Mouse (Mus musculus): ENCODE measurements around the gene Slc39a10. TPM values are rescaled to one million over a fixed set of nuclear protein-coding genes. Genes with fewer than 3 reads are reported as not detected.

Slc39a10 gene
- total and polyA plus RNA-seq, 3 experiments = 14.9 to 17.7 TPM; not detected in 1

DNA sequence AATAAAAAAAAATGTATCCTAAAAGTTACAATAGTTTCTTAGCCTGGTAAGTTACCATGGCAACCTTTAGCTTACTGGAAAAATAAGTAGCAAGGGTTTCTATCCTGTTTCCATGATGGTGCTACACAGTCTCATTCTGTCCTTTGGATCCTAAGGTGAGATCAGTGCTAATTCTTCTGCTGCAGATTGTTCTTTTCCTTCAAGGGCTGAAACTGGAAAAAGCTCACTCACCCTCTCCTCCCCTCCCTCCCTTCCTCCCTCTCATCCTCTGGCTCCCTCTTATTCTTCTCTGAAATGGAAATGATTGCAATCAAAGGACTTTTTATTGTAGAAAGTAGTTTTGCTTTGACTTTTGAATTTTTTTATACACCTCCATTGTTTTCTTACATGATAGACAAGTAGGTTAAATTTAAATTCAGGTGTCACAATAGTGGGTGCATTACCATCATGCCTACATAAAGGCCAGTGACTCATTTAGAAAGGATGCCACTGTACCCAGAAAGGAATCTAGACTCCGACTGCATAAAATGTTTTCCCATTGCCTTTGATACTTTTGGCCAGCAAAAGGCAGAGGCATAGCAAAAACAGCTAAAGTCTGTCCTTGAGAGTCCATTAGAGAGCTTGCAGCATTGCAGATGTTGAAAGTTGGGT lies 20.0 kb upstream of the Slc39a10 start:
- no peak overlapping the region for H3K4me3 ChIP-seq (ENCODE audit: control insufficient read depth in 1 of 2, insufficient read depth in 1 of 2, low read depth in 2 of 2, low read length in 2 of 2)
- H3K79me2 ChIP-seq (ENCODE audit: control insufficient read depth, insufficient read depth, low read length, poor library complexity) = no peaks in the 10 kb centered on the region
- no peak overlapping the region for H3K9ac ChIP-seq (ENCODE audit: control insufficient read depth, low read depth, low read length, poor library complexity, severe bottlenecking)
- no peaks in the 10 kb centered on the region for H3K27me3 ChIP-seq (ENCODE audit: control insufficient read depth in 1 of 2, insufficient read depth in 2 of 2, low read length in 2 of 2)
- H3K27ac ChIP-seq (ENCODE audit: control insufficient read depth, low read depth, low read length) = no peak overlapping the region
- H3K9me3 ChIP-seq (replicated peaks; ENCODE audit: insufficient read depth, low read length) = no peaks in the 10 kb centered on the region
- no peaks in the 10 kb centered on the region for H3K36me3 ChIP-seq (ENCODE audit: control insufficient read depth in 1 of 2, insufficient read depth in 2 of 2, low read length in 2 of 2)
- no peak for DNase-seq (ENCODE audit: low read depth, low spot score)
- H3K4me1 ChIP-seq (ENCODE audit: control insufficient read depth in 1 of 2, insufficient read depth in 2 of 2, low read length in 2 of 2) = no peaks in the 10 kb centered on the region
- TF ChIP-seq USF2 (IDR thresholded peaks at IDR 0.05; ENCODE audit: borderline replicate concordance in 1 of 2, insufficient read depth in 1 of 2, low read depth in 1 of 2, low read length in 2 of 2) = no peak
- no peak for TF ChIP-seq SIN3A (IDR thresholded peaks at IDR 0.05; ENCODE audit: low read length)
- TF ChIP-seq CHD1 (IDR thresholded peaks at IDR 0.05; ENCODE audit: low read depth, low read length) = no peak
- no peak for TF ChIP-seq GABPA (IDR thresholded peaks at IDR 0.05; ENCODE audit: low read depth, low read length)
- TF ChIP-seq MAZ (IDR thresholded peaks at IDR 0.05; ENCODE audit: low read depth, low read length) = no peak

DNA sequence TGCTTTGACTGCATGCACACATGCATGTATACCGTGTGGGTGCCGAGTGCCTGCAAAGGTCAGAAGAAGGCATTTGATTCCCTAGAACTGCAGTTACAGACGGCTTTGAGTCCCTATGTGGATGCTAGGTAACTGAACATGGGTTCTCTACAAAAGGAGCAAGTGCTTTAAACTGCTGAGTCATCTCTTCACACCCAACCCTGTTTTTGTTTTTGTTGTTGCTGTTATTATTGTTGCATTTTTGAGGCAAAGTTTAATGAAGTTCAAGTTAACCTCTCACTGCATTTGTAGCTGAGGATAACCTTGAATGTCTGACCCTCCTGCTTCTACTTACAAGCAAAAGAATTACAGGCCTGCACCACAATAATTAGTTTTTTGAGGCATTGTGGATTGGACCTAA lies 17.5 kb upstream of the Slc39a10 start:
- no peak for TF ChIP-seq POLR2AphosphoS5 (IDR thresholded peaks at IDR 0.05; ENCODE audit: borderline replicate concordance, low read depth, low read length)
- TF ChIP-seq RCOR1 (IDR thresholded peaks at IDR 0.05; ENCODE audit: low read depth, low read length) = no peak
- no peak for TF ChIP-seq ZC3H11A (IDR thresholded peaks at IDR 0.05; ENCODE audit: low read depth, low read length)
- no peak for TF ChIP-seq TCF12 (IDR thresholded peaks at IDR 0.05; ENCODE audit: low read depth, low read length)
- no peak for TF ChIP-seq USF1 (IDR thresholded peaks at IDR 0.05; ENCODE audit: low read depth, low read length)
- TF ChIP-seq ELF1 (IDR thresholded peaks at IDR 0.05; ENCODE audit: low read depth, low read length) = no peak
- TF ChIP-seq POLR2AphosphoS2 (IDR thresholded peaks at IDR 0.05; ENCODE audit: low read length) = no peak
- no peak for TF ChIP-seq MAFK (IDR thresholded peaks at IDR 0.05; ENCODE audit: borderline replicate concordance, low read depth, low read length)
- no peak for TF ChIP-seq SMC3 (IDR thresholded peaks at IDR 0.05; ENCODE audit: low read depth, low read length)
- no peak for TF ChIP-seq CTCF (IDR thresholded peaks at IDR 0.05 in 2 of 3, conservative IDR thresholded peaks at IDR 0.05 in 1 of 3; ENCODE audit: control insufficient read depth in 1 of 3, insufficient read depth in 1 of 3, low read depth in 2 of 3, low read length in 3 of 3, poor library complexity in 1 of 3, severe bottlenecking in 1 of 3)
- TF ChIP-seq ETS1 (IDR thresholded peaks at IDR 0.05; ENCODE audit: low read depth, low read length) = no peak
- TF ChIP-seq MAZ (IDR thresholded peaks at IDR 0.05; ENCODE audit: low read depth, low read length) = no peak
- no peak for TF ChIP-seq HCFC1 (IDR thresholded peaks at IDR 0.05; ENCODE audit: low read depth, low read length)
- TF ChIP-seq UBTF (IDR thresholded peaks at IDR 0.05; ENCODE audit: borderline replicate concordance, insufficient read depth, low read depth, low read length) = no peak
- no peak for TF ChIP-seq RAD21 (IDR thresholded peaks at IDR 0.05; ENCODE audit: low read depth, low read length)
- TF ChIP-seq ZKSCAN1 (IDR thresholded peaks at IDR 0.05; ENCODE audit: low read depth, low read length) = no peak
- TF ChIP-seq KAT2A (conservative IDR thresholded peaks at IDR 0.05; ENCODE audit: low read depth, low read length) = no peak
- no peak for TF ChIP-seq NELFE (IDR thresholded peaks at IDR 0.05; ENCODE audit: low read depth, low read length)
- TF ChIP-seq MEF2A (IDR thresholded peaks at IDR 0.05; ENCODE audit: extremely low read depth, insufficient replicate concordance, low read depth, low read length, poor library complexity, severe bottlenecking) = no peak
- TF ChIP-seq E2F4 (IDR thresholded peaks at IDR 0.05; ENCODE audit: borderline replicate concordance, low read depth, low read length) = no peak
- Histone ChIP-seq H3K4me3 (ENCODE audit: control insufficient read depth in 1 of 2, insufficient read depth in 1 of 2, low read depth in 2 of 2, low read length in 2 of 2) (no peak overlapping the region), H3K4me1 (ENCODE audit: control insufficient read depth in 1 of 2, insufficient read depth in 2 of 2, low read length in 2 of 2) (no peaks in the 10 kb centered on the region), H3K27ac (ENCODE audit: control insufficient read depth, low read depth, low read length) (no peak overlapping the region), H3K9ac (ENCODE audit: control insufficient read depth, low read depth, low read length, poor library complexity, severe bottlenecking) (no peak overlapping the region), H3K9me3 (replicated peaks; ENCODE audit: insufficient read depth, low read length) (no peaks in the 10 kb centered on the region), H3K27me3 (ENCODE audit: control insufficient read depth in 1 of 2, insufficient read depth in 2 of 2, low read length in 2 of 2) (no peaks in the 10 kb centered on the region), H3K36me3 (ENCODE audit: control insufficient read depth in 1 of 2, insufficient read depth in 2 of 2, low read length in 2 of 2) (no peaks in the 10 kb centered on the region), H3K79me2 (ENCODE audit: control insufficient read depth, insufficient read depth, low read length, poor library complexity) (no peaks in the 10 kb centered on the region)
- DNase-seq (ENCODE audit: low read depth, low spot score) = no peak
